Mouse (Mus musculus) myocyte (in vitro differentiated cells): ENCODE measurements around the gene Cdhr2.

Experiments
- POLR2A ChIP-seq: IDR thresholded peaks from one replicate; pipeline ENCODE4 v1.6.1; 2011; ENCODE audit warnings: low read depth, mild to moderate bottlenecking, control low read depth, moderate library complexity; ENCODE audit not compliant: insufficient read length
- TCF12 ChIP-seq: IDR thresholded peaks from one replicate; pipeline ENCODE4 v1.6.1; 2011; ENCODE audit warnings: mild to moderate bottlenecking, control low read depth; ENCODE audit not compliant: poor library complexity, insufficient read depth, severe bottlenecking

- TF ChIP-seq TCF12 (no peak), POLR2A (no peak)
Observed at GRCm38 (mm10) chr13:54758756-54759470, 57.7 kb downstream of the Cdhr2 start.
